Mouse (Mus musculus) skeletal muscle tissue, postnatal 0 days (tissue): ENCODE results near the gene Crebzf. TPM values are rescaled to one million over a fixed set of nuclear protein-coding genes. Genes with fewer than 3 reads are reported as not detected.

Source experiments
- polyA plus RNA-seq: library from polyadenylated mRNA; unstranded; fragments of >200 nt; fragmentation: Nextera tagmentation; extraction: Ambion mirVana; gene quantifications from 2 replicates; pipeline ENCODE4 v1.2.1, GENCODE M21; 2015

Crebzf gene
- polyA plus RNA-seq = 14.3 and 15.4 TPM in 2 replicates

DNA sequence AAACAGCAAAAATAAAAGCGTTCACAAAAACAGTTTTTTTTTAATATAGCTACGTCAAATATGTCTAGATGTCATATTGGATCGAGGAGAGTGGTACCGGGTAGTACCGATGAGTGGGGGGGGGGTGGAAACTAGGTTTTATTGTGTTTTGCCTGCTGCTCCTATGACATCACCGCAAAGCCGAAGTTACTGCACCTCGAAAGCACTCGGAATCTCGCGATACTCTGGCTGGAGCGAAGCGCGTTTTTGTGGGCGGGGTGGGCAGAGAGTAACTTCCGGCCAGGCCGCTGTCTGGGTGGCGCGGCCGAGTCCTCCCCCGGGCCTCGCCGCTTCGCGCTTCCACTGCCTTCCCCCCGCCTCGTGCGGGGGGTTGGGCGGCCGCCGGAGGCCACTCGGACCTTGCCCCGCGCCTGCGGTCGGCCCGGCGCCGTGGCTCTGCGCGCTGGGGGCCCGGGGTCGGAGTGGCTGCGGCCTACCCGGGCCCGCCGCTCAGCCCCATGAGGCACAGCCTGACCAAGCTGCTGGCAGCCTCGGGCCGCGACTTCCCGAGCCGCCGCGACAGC is at the start of gene Crebzf:
TSS of gene Crebzf (plus strand) at position 212 of the 563 bp plus-strand sequence.

DNA sequence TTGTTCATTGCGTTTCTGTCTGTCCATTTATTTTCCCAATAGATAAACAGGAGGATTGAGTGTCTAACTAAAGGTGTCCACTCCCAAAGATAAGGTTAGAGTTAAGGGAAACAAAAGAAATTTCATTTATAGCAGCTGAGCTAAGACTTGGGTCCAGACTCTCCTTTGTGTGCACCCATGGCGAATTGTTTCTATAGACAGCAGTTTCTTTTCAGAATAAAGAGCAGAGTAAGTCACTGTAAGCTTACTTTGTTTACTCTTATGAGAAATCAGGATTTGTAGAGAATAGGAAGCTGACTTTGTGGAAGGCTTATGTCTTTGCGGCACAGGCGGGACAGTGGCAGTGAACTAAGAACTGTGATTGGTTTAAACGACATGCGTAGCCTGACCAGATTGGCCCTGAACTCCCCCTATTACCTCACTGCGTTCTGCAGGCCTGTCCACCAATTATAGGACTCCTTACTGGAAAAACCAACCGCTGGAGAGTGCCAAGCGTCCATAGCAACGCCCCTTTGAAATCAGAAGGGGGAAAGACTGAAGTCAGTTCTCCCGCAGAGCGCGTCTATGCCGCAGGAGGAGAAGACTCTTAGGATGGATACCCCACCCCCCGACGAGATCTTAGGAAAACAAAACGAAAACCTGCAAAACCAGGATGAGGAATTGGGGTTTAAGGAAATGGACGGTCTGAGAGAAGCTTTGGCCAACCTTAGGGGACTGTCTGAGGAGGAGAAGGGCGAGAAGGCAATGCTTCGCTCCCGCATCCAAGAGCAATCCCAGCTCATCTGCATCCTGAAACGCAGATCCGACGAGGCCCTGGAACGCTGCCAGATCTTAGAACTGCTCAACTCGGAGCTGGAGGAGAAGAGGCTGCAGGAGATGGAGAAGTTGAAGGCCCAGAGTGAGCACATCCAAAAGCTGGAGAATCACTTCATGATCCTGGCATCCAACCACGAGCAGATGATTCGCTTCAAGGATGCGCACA is 16.2 kb upstream of the Crebzf start, which contains the start of gene Ccdc89:
TSS of gene Ccdc89 (plus strand) at position 558 of the 982 bp plus-strand sequence.

DNA sequence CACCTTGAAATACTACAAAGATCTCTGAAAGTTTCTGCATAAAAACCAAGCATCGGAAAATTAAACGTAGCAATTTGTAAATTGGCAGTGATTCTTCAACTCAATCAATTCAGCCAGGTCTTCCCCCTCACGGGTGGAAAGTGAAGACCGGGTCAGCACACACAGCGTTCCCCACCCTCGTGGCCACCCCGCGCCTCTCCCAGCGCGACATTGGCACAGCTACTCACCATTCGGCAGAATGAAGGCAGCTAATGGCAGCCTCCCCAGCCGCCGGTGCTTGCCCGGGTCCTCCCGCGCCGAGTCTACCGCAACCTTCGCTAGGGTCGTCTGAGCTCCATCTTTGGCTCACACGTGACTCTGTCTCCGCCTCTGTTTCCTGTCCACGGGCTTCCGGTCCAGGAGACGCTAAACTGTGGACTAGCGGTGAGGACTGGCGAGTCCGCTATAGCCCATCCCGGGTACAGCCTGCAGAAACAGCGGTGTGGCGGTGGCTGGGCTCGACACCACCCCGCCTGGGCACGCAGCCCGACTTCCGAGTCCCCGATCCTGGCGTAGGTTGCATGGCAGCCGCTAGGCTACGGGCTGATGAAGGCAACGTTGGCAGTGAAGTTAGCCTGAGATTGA is 14.4 kb downstream of the Crebzf start, which contains the start of gene Tmem126a:
TSS of gene Tmem126a (minus strand) at position 385 of the 624 bp plus-strand sequence.

DNA sequence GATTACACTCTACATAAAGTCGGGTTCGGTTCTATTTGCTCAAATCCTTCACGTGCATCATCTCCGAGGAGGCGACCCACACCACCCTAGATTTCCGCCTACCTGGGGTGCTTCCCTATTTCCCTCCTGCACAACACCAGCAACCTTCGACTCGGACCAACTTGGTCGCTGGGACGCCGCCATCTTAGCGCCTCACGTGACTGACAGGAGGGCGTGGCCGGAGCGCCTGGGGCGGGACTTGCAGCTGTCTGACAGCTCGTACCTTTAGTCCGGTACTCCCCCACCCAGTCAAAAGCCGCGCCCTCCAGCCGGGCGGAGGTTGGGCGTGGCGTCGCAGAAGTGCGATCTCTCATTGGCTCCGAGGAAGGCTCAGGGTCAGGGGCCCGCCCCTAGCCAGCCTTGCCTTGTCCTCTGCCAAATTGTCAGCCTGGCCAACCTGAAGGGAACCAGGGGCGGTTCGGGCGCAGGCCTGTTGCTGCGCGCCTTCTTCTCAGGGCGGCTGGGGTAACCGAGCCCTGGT is 33.3 kb downstream of the Crebzf start, which contains the start of gene Tmem126b:
TSS of gene Tmem126b (minus strand) at position 209 of the 520 bp plus-strand sequence.

DNA sequence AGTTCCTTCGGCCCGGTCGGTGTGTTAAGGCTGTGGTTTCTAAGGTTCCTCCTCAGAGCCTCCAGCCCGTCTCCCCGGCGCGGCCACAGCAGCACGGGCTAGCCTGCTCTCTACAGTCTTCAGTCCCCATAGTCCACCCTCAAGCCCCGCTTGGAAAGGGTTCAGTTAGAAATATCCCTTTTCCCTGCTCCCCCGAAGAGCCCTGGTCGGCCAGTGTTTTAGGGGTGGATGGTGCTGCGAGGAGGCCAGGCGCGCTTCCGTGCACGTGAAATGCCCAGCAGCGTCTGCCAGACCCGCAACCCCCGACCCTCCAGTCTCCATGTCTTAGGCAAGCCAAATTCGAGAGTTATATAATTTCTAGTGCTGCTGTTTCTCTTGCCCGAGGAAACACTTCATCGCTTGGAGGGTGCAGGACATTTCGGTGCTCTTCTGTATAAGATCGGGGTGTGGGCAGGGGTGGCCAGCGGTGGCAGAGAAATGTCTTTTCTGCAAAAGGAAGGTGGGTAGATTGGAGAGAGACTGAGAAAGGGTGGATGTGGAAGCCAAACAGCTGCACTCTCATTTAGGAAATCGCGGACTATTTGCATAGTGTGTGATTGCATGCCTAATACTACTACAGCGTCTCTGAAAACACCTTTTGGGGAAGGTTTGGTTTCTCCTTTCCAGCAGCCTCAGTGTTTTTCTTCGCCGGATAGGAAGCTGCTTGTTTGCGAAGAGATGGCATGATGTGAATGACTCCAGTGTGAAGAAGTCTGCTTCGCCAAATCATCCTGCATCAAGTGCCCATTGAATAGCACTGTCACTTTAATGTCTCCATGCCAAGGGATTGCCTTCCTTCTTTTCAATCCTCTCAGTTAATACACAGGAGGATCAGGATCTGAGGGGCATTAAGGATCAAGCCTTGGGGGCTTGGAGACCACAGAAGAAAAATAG is 34.0 kb downstream of the Crebzf start, which contains the start of gene Dlg2:
TSS of gene Dlg2 (plus strand) at position 360 of the 933 bp plus-strand sequence.

Other genes with a start within 250 kb of the Crebzf start
- 0.55 and 0.59 TPM in 2 replicates for gene Ccdc83, start 177.0 kb upstream of the Crebzf start, polyA plus RNA-seq
- 31.3 and 37.1 TPM in 2 replicates for gene Sytl2, start 140.5 kb upstream of the Crebzf start, polyA plus RNA-seq
- gene Ccdc89, start 16.2 kb upstream of the Crebzf start, polyA plus RNA-seq = 0.22 and 0.27 TPM in 2 replicates
- 118 and 121 TPM in 2 replicates for gene Tmem126a, start 14.5 kb downstream of the Crebzf start, polyA plus RNA-seq
- 26.3 and 28.3 TPM in 2 replicates for gene Tmem126b, start 33.3 kb downstream of the Crebzf start, polyA plus RNA-seq
- gene Dlg2, start 33.9 kb downstream of the Crebzf start, polyA plus RNA-seq = 2.2 and 2.4 TPM in 2 replicates